Mouse (Mus musculus): ENCODE measurements around the gene Fmnl1. TPM values are rescaled to one million over a fixed set of nuclear protein-coding genes. Genes with fewer than 3 reads are reported as not detected.

The Fmnl1 gene
- total and polyA plus RNA-seq, 2 experiments = 0.46 to 2.2 TPM

DNA sequence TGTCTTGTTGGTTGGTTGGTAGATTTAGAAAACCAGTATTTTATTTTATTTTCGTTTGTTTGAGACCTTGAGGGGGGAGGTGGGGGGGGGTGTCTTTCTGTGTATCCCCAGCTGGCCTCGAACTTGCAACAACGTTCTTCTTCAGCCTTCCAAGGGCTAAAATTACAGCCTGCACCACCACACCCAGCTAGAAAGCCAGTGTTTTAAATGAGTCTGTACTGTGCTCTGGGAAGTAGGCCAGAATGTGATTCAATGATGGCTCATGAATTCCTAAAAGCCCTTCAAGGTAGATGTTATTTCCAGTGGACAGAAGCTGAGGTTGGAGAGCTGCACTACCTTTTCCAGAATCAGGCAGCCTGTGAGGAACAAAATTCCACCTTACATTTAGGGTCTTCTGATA lies 36.7 kb upstream of the Fmnl1 start:
- 68% methylated on average over 3 of the region's 3 CpGs for WGBS
- TF ChIP-seq POLR2A (IDR thresholded peaks at IDR 0.05; ENCODE audit: extremely low read depth, insufficient read depth, low read length) (no peak), CTCF (IDR thresholded peaks at IDR 0.05; ENCODE audit: low read depth, low read length) (no peak)
- no peaks in the 10 kb centered on the region for H3K27me3 ChIP-seq (ENCODE audit: control insufficient read depth, insufficient read depth, low read length)
- no peak for DNase-seq (ENCODE audit: extremely low read depth, low read depth, low spot score)
- no peak overlapping the region for H3K27ac ChIP-seq (replicated peaks; ENCODE audit: insufficient read depth, low read depth, low read length)
- H3K9ac ChIP-seq (ENCODE audit: low read depth, low read length) = no peak overlapping the region
- H3K36me3 ChIP-seq (ENCODE audit: control insufficient read depth, insufficient read depth, low read length) = no peaks in the 10 kb centered on the region
- H3K4me3 ChIP-seq (ENCODE audit: insufficient read depth, low read depth, low read length) = no peak overlapping the region
- H3K4me1 ChIP-seq (ENCODE audit: control insufficient read depth, insufficient read depth, low read length) = peaks cover 14% of the 10 kb centered on the region
- H3K79me2 ChIP-seq (ENCODE audit: control insufficient read depth, insufficient read depth, low read length) = peaks cover 12% of the 10 kb centered on the region; the same call in 1 of the 2 replicates

DNA sequence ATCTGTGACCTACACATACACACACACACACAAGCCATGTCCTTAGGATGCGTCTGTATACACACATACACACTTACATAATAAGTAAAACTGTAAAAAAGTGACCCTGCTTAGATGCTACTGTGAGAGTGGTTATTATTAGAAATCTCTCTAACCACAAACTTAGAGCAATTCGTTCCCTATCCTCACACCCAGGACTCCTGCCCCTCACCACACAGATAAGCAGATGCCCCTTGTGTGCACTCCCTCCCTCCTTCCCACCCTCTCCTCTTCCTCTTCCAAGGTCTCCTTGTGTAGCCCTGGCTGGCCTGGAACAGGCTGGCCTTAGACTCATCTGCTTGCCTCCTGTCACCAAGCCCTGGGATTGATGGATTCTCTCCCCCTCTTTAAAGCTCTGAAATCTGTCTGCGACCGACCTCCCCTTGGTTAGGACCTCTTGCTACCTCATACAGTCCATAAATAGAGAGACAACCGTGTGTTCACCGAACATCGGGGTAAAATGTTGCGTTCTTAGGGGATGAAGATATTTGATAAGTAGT lies 34.8 kb upstream of the Fmnl1 start:
- no peak for TF ChIP-seq CTCF (IDR thresholded peaks at IDR 0.05; ENCODE audit: low read depth, low read length)
- TF ChIP-seq POLR2A (IDR thresholded peaks at IDR 0.05; ENCODE audit: extremely low read depth, insufficient read depth, low read length) = no peak
- Histone ChIP-seq H3K27me3 (ENCODE audit: control insufficient read depth, insufficient read depth, low read length) (no peaks in the 10 kb centered on the region), H3K27ac (replicated peaks; ENCODE audit: insufficient read depth, low read depth, low read length) (no peak overlapping the region), H3K79me2 (ENCODE audit: control insufficient read depth, insufficient read depth, low read length) (peaks cover 9% of the 10 kb centered on the region; the same call in 1 of the 2 replicates), H3K4me1 (ENCODE audit: control insufficient read depth, insufficient read depth, low read length) (peaks cover 9% of the 10 kb centered on the region), H3K9ac (ENCODE audit: low read depth, low read length) (no peak overlapping the region), H3K4me3 (ENCODE audit: insufficient read depth, low read depth, low read length) (no peak overlapping the region), H3K36me3 (ENCODE audit: control insufficient read depth, insufficient read depth, low read length) (no peaks in the 10 kb centered on the region)
- no peak for DNase-seq (ENCODE audit: extremely low read depth, low read depth, low spot score)
- 92% methylated on average over 8 of the region's 8 CpGs for WGBS

DNA sequence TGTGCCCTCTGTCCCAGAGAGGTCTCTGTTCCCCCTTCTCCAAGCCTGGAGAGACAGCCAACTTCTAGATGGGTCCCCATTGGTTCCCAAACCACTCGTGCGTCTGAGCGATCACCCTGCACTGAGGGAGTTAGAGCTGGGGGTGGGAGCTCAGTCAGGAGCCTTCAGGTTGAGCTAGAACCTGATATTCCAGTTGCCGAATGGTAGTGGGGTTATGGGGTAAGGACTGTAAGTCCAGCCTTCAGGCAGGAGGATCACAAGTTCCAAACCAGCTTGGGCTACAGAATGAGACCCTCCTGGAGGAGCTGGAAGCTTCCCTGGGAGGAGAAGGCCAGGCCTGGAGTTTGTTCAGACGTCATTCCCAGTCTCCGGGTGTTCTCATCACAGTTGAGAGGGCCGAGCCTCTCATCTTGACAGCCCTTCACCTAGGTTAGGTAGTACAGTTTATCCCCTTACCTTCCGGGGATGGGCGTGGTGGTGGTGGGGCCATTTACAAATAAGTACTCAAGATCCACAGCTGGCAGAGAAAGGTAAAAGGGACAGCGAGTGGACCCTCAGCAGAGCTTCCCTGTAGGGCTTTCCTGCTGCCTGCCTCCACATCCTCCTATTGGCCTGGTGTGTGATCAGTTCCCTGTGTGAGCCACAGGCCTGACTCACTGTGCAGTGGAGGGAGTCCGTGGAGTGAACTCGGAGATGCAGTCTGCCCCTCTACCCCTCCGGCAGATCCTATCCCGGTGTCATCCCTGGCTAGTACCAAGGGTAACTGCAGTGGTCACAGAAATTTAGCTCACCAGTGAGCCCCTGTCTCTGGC lies 30.8 kb upstream of the Fmnl1 start:
- Histone ChIP-seq H3K36me3 (ENCODE audit: control insufficient read depth, insufficient read depth, low read length) (no peaks in the 10 kb centered on the region), H3K4me3 (ENCODE audit: insufficient read depth, low read depth, low read length) (no peak overlapping the region), H3K9ac (ENCODE audit: low read depth, low read length) (no peak overlapping the region), H3K27me3 (ENCODE audit: control insufficient read depth, insufficient read depth, low read length) (no peaks in the 10 kb centered on the region), H3K79me2 (ENCODE audit: control insufficient read depth, insufficient read depth, low read length) (no peaks in the 10 kb centered on the region), H3K27ac (replicated peaks; ENCODE audit: insufficient read depth, low read depth, low read length) (peak overlapping the region; percentile 65), H3K4me1 (ENCODE audit: control insufficient read depth, insufficient read depth, low read length) (peaks cover 5% of the 10 kb centered on the region; the same call in 1 of the 2 replicates)
- TF ChIP-seq CTCF (IDR thresholded peaks at IDR 0.05; ENCODE audit: low read depth, low read length) (no peak), POLR2A (IDR thresholded peaks at IDR 0.05; ENCODE audit: extremely low read depth, insufficient read depth, low read length) (no peak)
- 87% methylated on average over 14 of the region's 14 CpGs for WGBS
- no peak for DNase-seq (ENCODE audit: extremely low read depth, low read depth, low spot score)

GRCm38 (mm10) chr11:103140763-103141100 lies 30.2 kb upstream of the Fmnl1 start:
- no peaks in the 10 kb centered on the region for H3K36me3 ChIP-seq (ENCODE audit: control insufficient read depth, insufficient read depth, low read length)
- WGBS = 52% methylated on average over 6 of the region's 6 CpGs
- H3K4me1 ChIP-seq (ENCODE audit: control insufficient read depth, insufficient read depth, low read length) = peaks cover 5% of the 10 kb centered on the region; the same call in 1 of the 2 replicates
- no peak for TF ChIP-seq POLR2A (IDR thresholded peaks at IDR 0.05; ENCODE audit: extremely low read depth, insufficient read depth, low read length)
- TF ChIP-seq CTCF (IDR thresholded peaks at IDR 0.05; ENCODE audit: low read depth, low read length) = no peak
- H3K4me3 ChIP-seq (ENCODE audit: insufficient read depth, low read depth, low read length) = no peak overlapping the region
- no peaks in the 10 kb centered on the region for H3K27me3 ChIP-seq (ENCODE audit: control insufficient read depth, insufficient read depth, low read length)
- H3K9ac ChIP-seq (ENCODE audit: low read depth, low read length) = 0 out of 2 replicates have a peak overlapping the region, but pooled peaks have one; percentile 10
- H3K79me2 ChIP-seq (ENCODE audit: control insufficient read depth, insufficient read depth, low read length) = no peaks in the 10 kb centered on the region
- peak overlapping the region; percentile 65 for H3K27ac ChIP-seq (replicated peaks; ENCODE audit: insufficient read depth, low read depth, low read length)
- no peak for DNase-seq (ENCODE audit: extremely low read depth, low read depth, low spot score)

GRCm38 (mm10) chr11:103141101-103141943 lies 29.6 kb upstream of the Fmnl1 start:
- peak overlapping the region; percentile 65 for H3K27ac ChIP-seq (replicated peaks; ENCODE audit: insufficient read depth, low read depth, low read length)
- 0 out of 2 replicates have a peak overlapping the region, but pooled peaks have one; percentile 10 for H3K9ac ChIP-seq (ENCODE audit: low read depth, low read length)
- no peaks in the 10 kb centered on the region for H3K79me2 ChIP-seq (ENCODE audit: control insufficient read depth, insufficient read depth, low read length)
- WGBS = 38% methylated on average over 11 of the region's 11 CpGs
- TF ChIP-seq CTCF (IDR thresholded peaks at IDR 0.05; ENCODE audit: low read depth, low read length) (no peak), POLR2A (IDR thresholded peaks at IDR 0.05; ENCODE audit: extremely low read depth, insufficient read depth, low read length) (no peak)
- H3K4me3 ChIP-seq (ENCODE audit: insufficient read depth, low read depth, low read length) = no peak overlapping the region
- peak; percentile 36 for DNase-seq (ENCODE audit: extremely low read depth, low read depth, low spot score)
- no peaks in the 10 kb centered on the region for H3K36me3 ChIP-seq (ENCODE audit: control insufficient read depth, insufficient read depth, low read length)
- no peaks in the 10 kb centered on the region for H3K27me3 ChIP-seq (ENCODE audit: control insufficient read depth, insufficient read depth, low read length)
- H3K4me1 ChIP-seq (ENCODE audit: control insufficient read depth, insufficient read depth, low read length) = peaks cover 5% of the 10 kb centered on the region; the same call in 1 of the 2 replicates

Data from liver, adult 2 months (tissue).